Mouse (Mus musculus) kidney, adult 2 months (tissue): ENCODE measurements around the gene Dlst. TPM values are rescaled to one million over a fixed set of nuclear protein-coding genes. Genes with fewer than 3 reads are reported as not detected.

ENCODE experiments used
- DNase-seq: peaks from one replicate; pipeline ENCODE4 v3.0.0; 2021
- H3K27ac ChIP-seq: fragments of 200-500 bp; 2 replicates; pipeline ENCODE4 v1.5.1; 2012; ENCODE audit warnings: low read depth, low read length, control low read depth, inconsistent platforms; ENCODE audit not compliant: insufficient read depth
- H3K27me3 ChIP-seq: fragments of 200-500 bp; replicated peaks from 2 replicates; pipeline ENCODE4 v1.6.1; 2012; ENCODE audit warnings: mild to moderate bottlenecking, moderate library complexity, low read length, inconsistent platforms; ENCODE audit not compliant: control insufficient read depth, insufficient read depth
- H3K36me3 ChIP-seq: fragments of 200-500 bp; 2 replicates; pipeline ENCODE4 v1.6.1; 2012; ENCODE audit warnings: mild to moderate bottlenecking, moderate library complexity, low read length, inconsistent platforms; ENCODE audit not compliant: control insufficient read depth, insufficient read depth
- H3K4me1 ChIP-seq: fragments of 200-500 bp; 2 replicates; pipeline ENCODE4 v1.6.1; 2011; ENCODE audit warnings: low read length; ENCODE audit not compliant: control insufficient read depth, insufficient read depth
- H3K4me3 ChIP-seq: fragments of 200-500 bp; 2 replicates; pipeline ENCODE4 v1.5.1; 2011; ENCODE audit warnings: mild to moderate bottlenecking, low read depth, low read length, control low read depth; ENCODE audit not compliant: insufficient read depth
- CTCF ChIP-seq: fragments of 200-500 bp; conservative IDR thresholded peaks from 2 replicates; pipeline ENCODE4 v1.5.1; 2011; ENCODE audit warnings: low read depth, mild to moderate bottlenecking, control low read depth, low read length, moderate library complexity, mixed read lengths; ENCODE audit not compliant: insufficient read depth, insufficient read length
- POLR2A ChIP-seq: fragments of 200-500 bp; IDR thresholded peaks from one replicate; pipeline ENCODE4 v1.6.1; 2011; ENCODE audit warnings: low read depth, low read length, control low read depth
- WGBS: fragments of 180-500 bp; shearing (Covaris S2); methylation state at CpG from one replicate; pipeline ENCODE4 v1.1.7; 2018; 5-methylcytosine and 5-hydroxymethylcytosine counted together
- polyA plus RNA-seq: library from polyadenylated mRNA; depleted of rRNA; stranded (reverse); fragments of >200 nt; gene quantifications from 2 replicates; pipeline ENCODE4 v1.2.3, GENCODE M21; 2012

The Dlst gene
- polyA plus RNA-seq, 1 experiment, result 312 TPM

- WGBS, result 69% methylated on average over 5 of the region's 5 CpGs
- no peak for DNase-seq
- H3K27ac ChIP-seq, result no peak overlapping the region
Measured at GRCm38 (mm10) chr12:85159592-85159991, 49.0 kb downstream of the Dlst start.

GRCm38 (mm10) chr12:85164996-85165395, 54.4 kb downstream of the Dlst start:
- peaks cover 2% of the 10 kb centered on the region; the same call in 1 of the 2 replicates for H3K4me1 ChIP-seq

More at GRCm38 (mm10) chr12:85159592-85159991, 49.0 kb downstream of the Dlst start:
- Histone ChIP-seq H3K27me3 (no peaks in the 10 kb centered on the region), H3K4me1 (no peaks in the 10 kb centered on the region), H3K4me3 (no peak overlapping the region), H3K36me3 (no peaks in the 10 kb centered on the region)
- no peak for TF ChIP-seq POLR2A
- TF ChIP-seq CTCF, result no peak

GRCm38 (mm10) chr12:85166631-85167030, 56.0 kb downstream of the Dlst start:
- DNase-seq, result peak; percentile 74
- Histone ChIP-seq H3K4me3 (no peak overlapping the region), H3K27ac (no peak overlapping the region), H3K36me3 (no peaks in the 10 kb centered on the region), H3K4me1 (peaks cover 2% of the 10 kb centered on the region; the same call in 1 of the 2 replicates), H3K27me3 (no peaks in the 10 kb centered on the region)
- 59% methylated on average over 9 of the region's 9 CpGs for WGBS
- no peak for TF ChIP-seq POLR2A
- no peak for TF ChIP-seq CTCF

More at GRCm38 (mm10) chr12:85164996-85165395, 54.4 kb downstream of the Dlst start:
- H3K27ac ChIP-seq, result no peak overlapping the region
- H3K4me3 ChIP-seq, result no peak overlapping the region
- no peak for TF ChIP-seq POLR2A
- TF ChIP-seq CTCF, result no peak
- DNase-seq, result no peak
- H3K27me3 ChIP-seq, result no peaks in the 10 kb centered on the region
- WGBS, result 87% methylated on average over 5 of the region's 5 CpGs
- no peaks in the 10 kb centered on the region for H3K36me3 ChIP-seq

GRCm38 (mm10) chr12:85169117-85169858, 58.7 kb downstream of the Dlst start:
- Histone ChIP-seq H3K27ac (no peak overlapping the region), H3K4me3 (no peak overlapping the region), H3K36me3 (no peaks in the 10 kb centered on the region), H3K27me3 (no peaks in the 10 kb centered on the region), H3K4me1 (peaks cover 2% of the 10 kb centered on the region; the same call in 1 of the 2 replicates)
- no peak for TF ChIP-seq POLR2A
- peak; percentile 79 for TF ChIP-seq CTCF
- DNase-seq, result peak; percentile 70
- 33% methylated on average over 27 of the region's 27 CpGs for WGBS

GRCm38 (mm10) chr12:85169877-85170276, 59.2 kb downstream of the Dlst start:
- no peak for TF ChIP-seq POLR2A
- no peak for TF ChIP-seq CTCF
- Histone ChIP-seq H3K4me3 (no peak overlapping the region), H3K27me3 (no peaks in the 10 kb centered on the region), H3K27ac (no peak overlapping the region), H3K4me1 (peaks cover 2% of the 10 kb centered on the region; the same call in 1 of the 2 replicates), H3K36me3 (no peaks in the 10 kb centered on the region)
- no peak for DNase-seq
- WGBS, result 77% methylated on average over 3 of the region's 3 CpGs

GRCm38 (mm10) chr12:85170284-85170947, 59.8 kb downstream of the Dlst start:
- H3K4me3 ChIP-seq, result no peak overlapping the region
- H3K36me3 ChIP-seq, result no peaks in the 10 kb centered on the region
- H3K4me1 ChIP-seq, result peaks cover 2% of the 10 kb centered on the region; the same call in 1 of the 2 replicates
- TF ChIP-seq CTCF, result no peak
- TF ChIP-seq POLR2A, result no peak
- peak; percentile 82 for DNase-seq
- no peaks in the 10 kb centered on the region for H3K27me3 ChIP-seq
- WGBS, result 78% methylated on average over 11 of the region's 11 CpGs
- no peak overlapping the region for H3K27ac ChIP-seq

GRCm38 (mm10) chr12:85170948-85171307, 60.3 kb downstream of the Dlst start:
- no peak overlapping the region for H3K27ac ChIP-seq
- H3K27me3 ChIP-seq, result no peaks in the 10 kb centered on the region
- H3K4me1 ChIP-seq, result peaks cover 2% of the 10 kb centered on the region; the same call in 1 of the 2 replicates
- no peak for DNase-seq
- H3K4me3 ChIP-seq, result no peak overlapping the region
- H3K36me3 ChIP-seq, result no peaks in the 10 kb centered on the region
- no peak for TF ChIP-seq CTCF
- TF ChIP-seq POLR2A, result no peak
- 87% methylated on average over 3 of the region's 3 CpGs for WGBS
